Mouse (Mus musculus) urinary bladder, postnatal 10 days (tissue): ENCODE results near the gene Krt4.

ENCODE experiments used
- DNase-seq: peaks from one replicate; pipeline ENCODE4 v3.0.0; 2022; ENCODE audit warnings: low spot score

The Krt4 gene

GRCm38 (mm10) chr15:101892820-101893219, 31.7 kb downstream of the Krt4 start, which contains the start of gene Krt76:
Gene Krt76 (minus strand): TSS chr15:101892920.
- no peak for DNase-seq

GRCm38 (mm10) chr15:101879776-101880175, 44.8 kb downstream of the Krt4 start:
- no peak for DNase-seq

GRCm38 (mm10) chr15:101878041-101878440, 46.5 kb downstream of the Krt4 start:
- no peak for DNase-seq

- no peak for DNase-seq
These were observed 50.2 kb downstream of the Krt4 start for GRCm38 (mm10) chr15:101874383-101874782.

GRCm38 (mm10) chr15:101873231-101873630, 51.3 kb downstream of the Krt4 start:
- no peak for DNase-seq

- DNase-seq, result no peak
These were observed 55.1 kb downstream of the Krt4 start, which contains the start of gene Krt77 for GRCm38 (mm10) chr15:101869431-101869830. Gene Krt77 (minus strand): TSS chr15:101869705.
